Mouse (Mus musculus): ENCODE data around the gene Sdsl.
A peak's percentile ranks its signal among the peaks of the same experiment; 100 is the strongest.

The Sdsl gene

DNA sequence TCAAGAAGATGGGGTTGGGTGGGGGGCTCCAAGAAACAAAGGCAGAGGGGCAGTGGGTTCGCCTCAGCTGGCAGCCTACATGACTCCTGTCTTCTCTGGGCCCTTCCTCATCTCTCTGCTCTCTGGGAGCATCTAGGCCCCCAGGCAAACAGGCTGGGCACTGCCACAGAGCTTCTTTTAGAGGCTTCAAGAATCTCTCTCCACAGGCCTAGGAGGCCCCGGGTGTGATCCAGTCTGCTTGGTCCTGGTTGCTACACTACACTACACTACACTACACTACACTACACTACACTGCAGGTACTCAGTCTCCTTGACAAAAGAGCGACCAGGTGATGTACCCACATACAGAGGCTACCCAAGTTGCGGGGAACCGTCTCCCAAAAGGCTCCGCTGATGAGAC, 42.9 kb downstream of the Sdsl start:
- DNase-seq (ENCODE audit: low read depth, low spot score), result no peak

DNA sequence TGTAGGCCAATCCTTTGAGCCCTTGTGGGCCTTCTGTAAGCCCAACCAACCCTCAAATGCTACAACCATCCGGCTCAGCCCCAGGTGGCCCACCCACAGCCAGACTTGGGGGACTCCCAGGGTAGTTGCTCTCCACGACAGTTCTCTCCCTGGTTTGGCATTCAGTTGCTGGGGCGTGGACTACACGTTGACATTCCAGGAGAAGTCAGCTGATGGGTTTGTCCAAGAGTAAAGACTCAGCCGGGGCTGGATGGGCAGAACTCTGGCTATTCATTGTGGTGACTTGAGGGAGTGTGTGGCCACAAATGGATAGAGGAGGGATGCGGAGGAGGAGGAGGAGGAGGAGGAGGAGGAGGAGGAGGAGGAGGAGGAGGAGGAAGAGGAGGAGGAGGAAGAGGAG, 43.6 kb downstream of the Sdsl start:
- no peak for DNase-seq (ENCODE audit: low read depth, low spot score)

DNA sequence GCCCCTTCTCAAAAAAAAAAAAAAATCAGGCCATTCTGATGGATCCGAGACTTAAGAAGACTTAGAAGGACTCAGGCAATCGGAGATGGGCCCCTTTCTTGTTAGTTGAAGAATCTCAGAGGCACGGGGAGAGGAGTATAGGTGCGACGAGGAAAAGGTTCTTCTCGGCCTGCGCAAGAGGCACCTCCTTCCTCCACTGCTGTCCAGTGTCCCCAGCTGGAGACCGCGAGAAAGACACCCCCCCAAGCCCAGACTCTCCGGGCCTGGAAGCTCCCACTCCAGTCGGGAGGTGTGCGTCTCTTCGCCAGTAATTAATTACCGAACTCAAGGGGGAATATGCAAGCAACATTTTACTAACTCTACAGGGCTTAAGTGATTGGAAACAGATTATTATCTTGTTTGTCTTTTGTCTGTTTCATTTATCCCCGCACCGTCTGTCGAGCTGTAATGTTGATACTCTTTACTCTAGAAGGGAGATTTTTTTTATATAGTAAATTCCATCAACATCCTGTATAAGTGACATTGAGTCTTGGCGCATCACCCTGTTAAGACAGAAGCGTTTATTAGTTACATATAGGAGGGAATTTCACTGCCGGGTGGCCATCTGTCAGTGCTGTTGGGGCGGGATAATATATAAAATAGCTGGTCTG, 44.3 kb downstream of the Sdsl start:
- no peak for DNase-seq (ENCODE audit: low read depth, low spot score)

DNA sequence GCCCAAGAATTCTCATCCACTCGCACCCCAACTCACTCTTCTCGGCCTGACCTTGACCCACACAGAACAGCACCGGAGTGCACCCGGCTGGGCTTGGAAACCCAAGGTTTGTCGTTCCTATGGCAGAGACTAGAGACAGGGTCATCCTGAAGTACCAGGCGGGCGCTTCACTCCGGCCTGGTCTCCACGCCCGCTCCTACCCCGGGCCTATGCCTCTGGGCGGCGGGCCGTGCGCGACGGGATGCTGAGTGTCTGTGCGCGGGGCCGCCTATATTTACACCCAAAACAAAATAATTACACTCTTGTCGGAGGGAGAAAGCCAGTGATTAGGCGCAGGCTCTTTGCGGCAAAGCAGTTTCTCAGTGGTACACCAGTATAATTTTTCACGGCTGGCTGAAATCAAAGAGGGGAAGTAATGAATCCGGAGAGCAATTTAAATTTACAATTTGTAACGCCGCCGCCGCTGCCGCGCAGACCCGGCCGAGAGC, 45.1 kb downstream of the Sdsl start:
- DNase-seq (ENCODE audit: low read depth, low spot score), result no peak

DNA sequence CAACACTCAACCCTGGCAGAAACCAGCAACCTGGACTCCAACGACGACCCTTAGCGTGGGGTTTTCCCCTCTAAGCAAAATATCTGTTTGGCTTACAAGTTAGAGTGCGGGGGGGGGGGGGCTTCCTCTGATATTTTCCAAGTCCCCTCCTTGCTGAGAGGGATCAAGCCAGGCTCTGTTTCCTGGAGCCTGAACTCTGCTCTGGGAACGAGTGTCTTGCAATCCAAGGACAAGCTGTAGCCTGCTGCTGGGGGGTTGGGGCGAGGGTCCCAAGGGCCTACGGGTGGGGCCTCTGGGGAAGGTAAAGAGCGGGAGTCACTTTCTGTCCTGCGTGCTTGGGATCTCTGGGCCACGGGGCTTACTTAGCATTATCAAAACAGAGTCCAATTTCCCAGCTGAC, 46.0 kb downstream of the Sdsl start:
- no peak for DNase-seq (ENCODE audit: low read depth, low spot score)

DNA sequence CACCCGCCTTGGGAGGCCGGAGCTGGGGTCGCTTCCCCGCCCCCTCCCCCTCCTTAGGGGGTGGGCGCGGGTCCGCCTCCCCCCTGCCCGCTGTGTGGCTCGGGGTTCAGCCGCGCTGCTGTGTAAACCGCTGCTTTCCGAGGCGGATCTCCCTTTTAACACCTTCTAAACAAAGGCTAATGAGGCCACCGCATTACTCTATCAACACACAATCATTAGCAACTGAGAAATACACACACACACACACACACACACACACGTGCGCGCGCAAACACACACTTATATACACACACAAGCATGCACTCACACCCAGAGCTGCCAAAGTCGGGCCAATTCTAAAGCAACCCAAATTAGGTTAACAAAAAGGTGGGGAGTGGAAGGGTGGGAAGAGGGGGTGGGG, 46.9 kb downstream of the Sdsl start:
- DNase-seq (ENCODE audit: low read depth, low spot score), result no peak

DNA sequence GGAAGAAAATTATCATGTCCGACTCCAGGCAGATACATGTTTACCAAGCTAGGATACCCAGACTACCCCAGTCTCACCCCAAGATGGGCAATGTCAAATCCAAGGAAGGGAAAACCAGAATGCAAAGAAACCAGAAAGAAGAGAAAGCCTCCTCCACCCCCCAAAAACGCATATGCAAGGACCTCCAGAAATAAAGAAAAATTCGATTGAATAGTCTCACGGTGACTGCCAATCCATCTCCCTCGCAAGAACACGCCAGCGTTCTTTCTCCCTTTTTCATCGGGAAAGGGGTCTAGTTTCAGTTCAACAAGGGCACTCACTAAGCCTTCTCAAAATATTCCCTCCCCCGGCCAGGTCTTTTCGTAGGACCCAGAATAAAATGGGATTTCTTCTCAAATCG, 48.0 kb downstream of the Sdsl start:
- no peak for DNase-seq (ENCODE audit: low read depth, low spot score)

DNA sequence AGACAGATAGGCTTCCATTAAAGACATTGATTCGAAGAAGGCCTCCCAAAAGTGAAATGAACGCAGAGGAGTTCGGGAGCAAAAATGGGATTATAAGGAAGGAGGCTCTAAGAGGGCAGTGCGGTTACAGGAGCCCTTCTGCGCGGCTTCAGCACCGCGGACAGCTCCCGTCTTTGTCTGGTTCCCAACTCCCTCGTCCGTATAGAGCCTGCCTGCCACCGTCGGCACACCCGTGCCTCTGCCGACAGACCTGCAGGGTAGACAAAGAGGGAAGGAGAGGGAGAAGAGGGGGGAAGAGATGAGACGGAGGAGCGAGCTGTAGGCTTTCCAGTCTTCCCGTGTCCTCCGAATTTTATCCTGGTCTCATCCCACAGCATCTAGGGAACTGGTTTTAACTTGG, 48.6 kb downstream of the Sdsl start:
- DNase-seq (ENCODE audit: low read depth, low spot score), result peak; percentile 79

DNA sequence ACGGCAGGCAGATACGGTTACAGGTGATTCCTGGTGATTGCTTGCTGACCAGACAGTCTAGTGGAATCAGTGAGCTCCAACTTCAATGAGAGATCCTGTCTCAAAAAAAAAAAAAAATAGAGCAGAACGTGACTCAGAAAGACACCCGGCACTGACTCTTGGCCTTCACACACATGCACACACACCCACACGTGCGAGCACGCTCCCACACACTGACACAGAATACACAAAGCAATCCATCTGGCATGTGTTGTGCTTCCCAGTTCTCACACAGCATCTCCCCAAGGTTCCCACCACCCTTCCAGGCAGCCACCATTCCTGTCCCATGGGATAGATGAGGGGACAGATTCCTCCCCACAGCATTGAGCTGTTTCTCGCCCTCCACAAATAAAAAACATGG, 52.5 kb downstream of the Sdsl start:
- no peak for DNase-seq (ENCODE audit: low read depth, low spot score)

DNA sequence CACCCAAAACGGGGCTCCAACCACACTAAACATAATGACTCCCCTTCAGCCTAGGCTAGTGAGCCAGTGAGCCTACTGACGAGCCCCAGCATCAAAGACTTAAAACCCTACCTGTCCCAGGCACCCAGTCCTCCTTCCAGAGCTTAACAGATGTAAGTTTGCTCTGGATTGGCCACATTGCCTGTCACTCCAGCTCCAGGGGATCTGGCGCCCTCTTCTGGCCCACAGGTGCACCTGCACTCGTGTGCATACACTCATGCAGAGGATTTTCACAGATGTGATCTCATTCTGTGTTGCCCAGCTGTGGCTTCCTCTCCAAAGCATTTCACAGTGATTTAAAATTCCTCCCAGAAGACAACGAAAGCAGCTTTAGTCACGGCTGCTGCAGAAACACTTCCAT, 59.2 kb downstream of the Sdsl start:
- no peak for DNase-seq (ENCODE audit: low read depth, low spot score)

DNA sequence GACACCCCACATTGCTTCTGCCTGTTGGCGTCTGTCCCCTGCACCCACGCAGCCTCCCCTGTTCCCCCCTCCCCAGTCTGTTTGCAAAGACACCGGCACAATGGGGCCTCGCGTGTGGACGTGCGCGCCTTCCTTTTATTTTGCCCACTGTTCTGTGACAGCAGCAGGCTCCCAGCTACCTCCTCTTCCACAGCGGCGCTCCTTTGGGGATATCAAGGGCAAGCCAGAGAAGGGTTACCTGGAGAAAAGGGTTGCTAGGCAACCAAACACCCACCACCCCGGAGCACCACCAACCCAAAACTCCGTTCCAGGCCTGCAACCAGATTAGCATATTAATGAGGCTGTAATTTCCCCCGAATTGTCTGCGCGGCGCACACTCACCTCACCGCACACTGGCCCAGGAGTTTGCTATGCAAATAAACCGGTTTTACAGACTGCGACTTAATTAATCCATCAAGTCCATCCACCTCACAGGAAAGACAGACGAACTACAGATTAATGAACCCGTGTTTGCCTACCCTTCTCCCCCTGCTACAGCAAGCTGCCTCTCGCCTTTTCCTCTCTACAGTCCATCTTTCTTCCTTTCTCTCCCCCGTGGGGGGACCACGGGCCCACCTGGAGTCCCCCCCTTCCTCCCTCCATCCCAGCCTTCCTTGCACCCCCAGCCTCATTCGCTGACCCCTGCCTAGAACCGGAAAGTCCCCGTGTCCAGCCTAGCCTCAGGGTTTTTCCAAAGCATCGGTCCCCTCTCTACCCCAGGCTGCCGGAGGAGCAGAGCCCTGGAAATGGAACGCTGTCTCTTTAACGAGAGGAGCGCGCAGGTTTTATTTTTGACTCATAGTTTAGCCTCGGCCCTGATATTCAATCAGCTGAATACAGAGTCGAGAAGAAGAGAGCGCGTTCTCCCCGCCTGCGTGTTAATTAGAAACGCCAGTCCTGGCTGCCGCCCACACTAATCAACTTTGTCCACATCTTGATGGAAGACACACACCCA, 62.9 kb downstream of the Sdsl start:
- DNase-seq (ENCODE audit: low read depth, low spot score), result no peak

DNA sequence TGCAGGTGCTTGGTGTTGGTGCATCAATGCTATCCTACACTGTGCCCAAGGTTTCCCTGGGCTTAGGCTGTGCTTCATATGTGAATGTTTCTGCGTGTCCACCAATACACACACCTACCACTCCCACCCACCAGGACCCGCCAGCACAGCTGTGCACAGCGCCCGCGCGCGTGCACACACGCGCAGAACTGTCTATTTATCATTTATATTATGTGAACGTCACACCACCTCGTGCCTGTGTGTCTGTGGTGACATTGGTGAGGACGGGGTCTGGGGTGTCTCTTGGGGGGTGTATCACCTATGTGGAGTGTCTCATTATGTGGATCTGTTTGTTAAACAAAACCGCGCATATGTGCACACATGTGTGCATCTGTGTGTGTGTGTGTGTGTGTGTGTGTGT, 63.7 kb downstream of the Sdsl start:
- DNase-seq (ENCODE audit: low read depth, low spot score), result no peak
